Mouse (Mus musculus) C2C12 (cell line): Measurements from ENCODE around the gene Fam172a. TPM values are rescaled to one million over a fixed set of nuclear protein-coding genes. Genes with fewer than 3 reads are reported as not detected.

Source experiments
- H3K27me3 ChIP-seq: one replicate; pipeline ENCODE4 v1.6.1; 2011; ENCODE audit not compliant: control insufficient read depth, insufficient read depth, insufficient read length
- H3K36me3 ChIP-seq: one replicate; pipeline ENCODE4 v1.6.1; 2011; ENCODE audit not compliant: control insufficient read depth, insufficient read depth
- H3K4me3 ChIP-seq: one replicate; pipeline ENCODE4 v1.5.1; 2011; ENCODE audit warnings: mild to moderate bottlenecking, control low read depth; ENCODE audit not compliant: poor library complexity, insufficient read depth, severe bottlenecking
- H3K79me2 ChIP-seq: one replicate; pipeline ENCODE4 v1.6.1; 2011; ENCODE audit not compliant: control insufficient read depth, insufficient read depth
- H3K79me3 ChIP-seq: one replicate; pipeline ENCODE4 v1.6.1; 2011; ENCODE audit warnings: low read depth, control low read depth
- H3ac ChIP-seq: one replicate; pipeline ENCODE3; 2011; ENCODE audit warnings: low read depth; ENCODE audit not compliant: control insufficient read depth, insufficient read length
- CEBPB ChIP-seq: IDR thresholded peaks from one replicate; pipeline ENCODE4 v1.6.1; 2011; ENCODE audit warnings: low read depth, mild to moderate bottlenecking, control low read depth, moderate library complexity
- CTCF ChIP-seq: IDR thresholded peaks from one replicate; pipeline ENCODE4 v1.5.1; 2011; ENCODE audit not compliant: control insufficient read depth, insufficient read depth, insufficient read length
- FOSL1 ChIP-seq: IDR thresholded peaks from one replicate; pipeline ENCODE4 v1.8.0; 2011; ENCODE audit warnings: mild to moderate bottlenecking, low read length; ENCODE audit not compliant: poor library complexity, insufficient read depth, severe bottlenecking
- MAX ChIP-seq: IDR thresholded peaks from one replicate; pipeline ENCODE4 v1.6.1; 2011; ENCODE audit warnings: mild to moderate bottlenecking, control low read depth
- MYOD1 ChIP-seq: IDR thresholded peaks from one replicate; pipeline ENCODE4 v1.6.1; 2011; ENCODE audit warnings: low read depth; ENCODE audit not compliant: control insufficient read depth, insufficient read length
- MYOG ChIP-seq: IDR thresholded peaks from one replicate; pipeline ENCODE4 v1.6.1; 2011; ENCODE audit not compliant: control insufficient read depth, insufficient read length; ENCODE audit errors: extremely low read depth
- USF1 ChIP-seq: IDR thresholded peaks from one replicate; pipeline ENCODE4 v1.6.1; 2011; ENCODE audit warnings: low read depth, mild to moderate bottlenecking, control low read depth, moderate library complexity
- polyA plus RNA-seq: library from polyadenylated mRNA; unstranded; fragments of >200 nt; fragmentation: generic; extraction: Trizol; gene quantifications from one replicate; pipeline ENCODE4 v1.2.1, GENCODE M21; 2012; ENCODE audit warnings: missing spikeins

The Fam172a gene
- polyA plus RNA-seq, 1 experiment = 4.9 TPM

DNA sequence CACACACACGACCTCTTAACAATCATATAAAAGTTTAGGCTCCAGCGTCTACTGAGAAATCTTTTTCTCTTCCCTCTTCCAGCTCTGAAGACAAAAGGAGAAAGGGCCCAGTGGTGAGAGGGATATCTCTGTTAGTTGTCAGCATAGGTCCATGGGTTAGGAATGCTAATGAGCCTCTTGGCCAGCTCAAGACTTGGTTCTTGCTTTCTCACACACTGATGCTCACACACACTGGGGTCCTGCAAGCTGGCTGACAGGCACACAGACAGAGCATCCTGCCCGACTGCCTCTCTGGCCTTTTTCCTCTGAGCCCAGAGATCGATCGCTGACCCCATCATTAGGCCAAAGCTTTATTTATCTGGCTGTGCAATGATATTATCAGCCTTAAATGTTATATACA is 482.2 kb downstream of the Fam172a start:
- TF ChIP-seq MAX (no peak), CEBPB (no peak), FOSL1 (no peak), USF1 (no peak), CTCF (no peak), MYOD1 (no peak), MYOG (no peak)
- no peak overlapping the region for H3K4me3 ChIP-seq
- no peak overlapping the region for H3ac ChIP-seq
- peaks cover 3% of the 10 kb centered on the region for H3K36me3 ChIP-seq
- no peaks in the 10 kb centered on the region for H3K79me3 ChIP-seq
- H3K79me2 ChIP-seq = no peaks in the 10 kb centered on the region
- H3K27me3 ChIP-seq = no peaks in the 10 kb centered on the region

- H3K27me3 ChIP-seq = no peaks in the 10 kb centered on the region
- H3K79me2 ChIP-seq = no peaks in the 10 kb centered on the region
- H3K36me3 ChIP-seq = peaks cover 10% of the 10 kb centered on the region
- TF ChIP-seq MYOG = no peak
- no peak for TF ChIP-seq CTCF
- no peak for TF ChIP-seq MYOD1
- no peak for TF ChIP-seq MAX
- TF ChIP-seq CEBPB = no peak
- no peak for TF ChIP-seq USF1
- TF ChIP-seq FOSL1 = no peak
- no peaks in the 10 kb centered on the region for H3K79me3 ChIP-seq
- no peak overlapping the region for H3ac ChIP-seq
- no peak overlapping the region for H3K4me3 ChIP-seq
Measured at GRCm38 (mm10) chr13:78184786-78185466, 483.1 kb downstream of the Fam172a start.

- no peak overlapping the region for H3K4me3 ChIP-seq
- H3K79me2 ChIP-seq = no peaks in the 10 kb centered on the region
- H3ac ChIP-seq = no peak overlapping the region
- no peaks in the 10 kb centered on the region for H3K79me3 ChIP-seq
- peaks cover 12% of the 10 kb centered on the region for H3K36me3 ChIP-seq
- TF ChIP-seq MYOG (no peak), MYOD1 (no peak), MAX (no peak), CEBPB (no peak), CTCF (no peak), USF1 (no peak), FOSL1 (no peak)
- no peaks in the 10 kb centered on the region for H3K27me3 ChIP-seq
Measured at GRCm38 (mm10) chr13:78186340-78186946, 484.6 kb downstream of the Fam172a start.

DNA sequence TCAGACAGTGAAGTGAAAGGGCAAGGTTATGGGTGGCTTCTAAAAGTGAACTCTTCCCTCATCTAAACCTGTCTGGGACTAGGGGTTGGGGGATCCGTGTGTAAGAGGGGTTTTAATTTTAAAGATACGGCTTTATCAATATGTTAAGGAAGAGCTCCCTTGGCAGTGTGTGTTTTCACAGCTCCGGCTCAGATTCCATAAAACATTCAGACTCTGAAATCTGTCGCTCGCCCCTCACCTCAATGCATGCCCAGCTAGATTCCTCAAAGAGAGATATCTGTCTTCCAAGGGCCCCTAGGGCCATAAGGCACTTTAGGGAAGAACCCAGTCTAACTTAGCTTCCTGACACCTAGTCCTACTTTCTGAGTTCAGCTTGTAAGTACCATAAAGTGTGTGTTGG is 486.0 kb downstream of the Fam172a start:
- H3K4me3 ChIP-seq = no peak overlapping the region
- TF ChIP-seq MYOD1 = no peak
- TF ChIP-seq MAX = no peak
- no peak for TF ChIP-seq FOSL1
- H3K36me3 ChIP-seq = peaks cover 12% of the 10 kb centered on the region
- H3K79me2 ChIP-seq = no peaks in the 10 kb centered on the region
- no peaks in the 10 kb centered on the region for H3K79me3 ChIP-seq
- no peak overlapping the region for H3ac ChIP-seq
- H3K27me3 ChIP-seq = no peaks in the 10 kb centered on the region

- Histone ChIP-seq H3K4me3 (no peak overlapping the region), H3K36me3 (peaks cover 19% of the 10 kb centered on the region), H3K79me3 (no peaks in the 10 kb centered on the region), H3K79me2 (no peaks in the 10 kb centered on the region), H3ac (no peak overlapping the region), H3K27me3 (no peaks in the 10 kb centered on the region)
- no peak for TF ChIP-seq MYOD1
- no peak for TF ChIP-seq MYOG
- no peak for TF ChIP-seq CEBPB
- no peak for TF ChIP-seq USF1
- TF ChIP-seq CTCF = no peak
- TF ChIP-seq FOSL1 = no peak
- no peak for TF ChIP-seq MAX
Measured at GRCm38 (mm10) chr13:78189586-78189985, 487.8 kb downstream of the Fam172a start.
